Mouse (Mus musculus): ENCODE measurements around the gene Slc1a6. TPM values are rescaled to one million over a fixed set of nuclear protein-coding genes. Genes with fewer than 3 reads are reported as not detected.

Slc1a6 gene
- 0.16 and 0.27 TPM in 2 replicates for polyA plus RNA-seq (2015; fragmentation: Nextera tagmentation; extraction: Ambion mirVana)

- peaks cover 10% of the 10 kb centered on the region for H3K27me3 ChIP-seq (ENCODE audit: control insufficient read depth, insufficient read depth, low read length)
- peak within 1 kb of the TSS; percentile 57 for H3K4me3 ChIP-seq (ENCODE audit: low read length)
- H3K36me3 ChIP-seq (ENCODE audit: control insufficient read depth, insufficient read depth), result no peaks in the 10 kb centered on the region
- peak within 1 kb of the TSS; percentile 70 for H3K9ac ChIP-seq (ENCODE audit: low read length)
- WGBS, result under 1% methylated on average over 38 of the region's 54 CpGs
- ATAC-seq (replicated peaks; ENCODE audit: extremely low read depth, insufficient read depth, low FRiP score), result peak; percentile 41; the same call in 1 of the 2 replicates
- peak within 1 kb of the TSS; percentile 90 for H3K4me2 ChIP-seq (ENCODE audit: low read depth, low read length)
- no peaks in the 10 kb centered on the region for H3K9me3 ChIP-seq (replicated peaks; ENCODE audit: control insufficient read depth, low read length)
- H3K27ac ChIP-seq (ENCODE audit: low read length), result no peak within 1 kb of the TSS
- H3K4me1 ChIP-seq (ENCODE audit: control insufficient read depth, insufficient read depth, low read length), result no peaks in the 10 kb centered on the region
Observed at GRCm38 (mm10) chr10:78779981-78780651, at the start of gene Slc1a6. Gene Slc1a6 (plus strand): TSS chr10:78780496.

- no peaks in the 10 kb centered on the region for H3K9me3 ChIP-seq (replicated peaks; ENCODE audit: control insufficient read depth, low read length)
- H3K4me2 ChIP-seq (ENCODE audit: low read depth, low read length), result no peak overlapping the region
- 49% methylated on average over 4 of the region's 4 CpGs for WGBS
- no peak overlapping the region for H3K27ac ChIP-seq (ENCODE audit: low read length)
- no peak overlapping the region for H3K4me3 ChIP-seq (ENCODE audit: low read length)
- no peak for ATAC-seq (replicated peaks; ENCODE audit: extremely low read depth, insufficient read depth, low FRiP score)
- H3K4me1 ChIP-seq (ENCODE audit: control insufficient read depth, insufficient read depth, low read length), result no peaks in the 10 kb centered on the region
- no peak overlapping the region for H3K9ac ChIP-seq (ENCODE audit: low read length)
- no peaks in the 10 kb centered on the region for H3K36me3 ChIP-seq (ENCODE audit: control insufficient read depth, insufficient read depth)
- no peaks in the 10 kb centered on the region for H3K27me3 ChIP-seq (ENCODE audit: control insufficient read depth, insufficient read depth, low read length)
Observed at GRCm38 (mm10) chr10:78739821-78740220, 40.5 kb upstream of the Slc1a6 start.

GRCm38 (mm10) chr10:78743721-78744120 is 36.6 kb upstream of the Slc1a6 start:
- H3K4me2 ChIP-seq (ENCODE audit: low read depth, low read length), result no peak overlapping the region
- H3K27me3 ChIP-seq (ENCODE audit: control insufficient read depth, insufficient read depth, low read length), result peaks cover 7% of the 10 kb centered on the region
- H3K36me3 ChIP-seq (ENCODE audit: control insufficient read depth, insufficient read depth), result no peaks in the 10 kb centered on the region
- ATAC-seq (replicated peaks; ENCODE audit: extremely low read depth, insufficient read depth, low FRiP score), result no peak
- H3K27ac ChIP-seq (ENCODE audit: low read length), result no peak overlapping the region
- peaks cover 3% of the 10 kb centered on the region; the same call in 1 of the 2 replicates for H3K4me1 ChIP-seq (ENCODE audit: control insufficient read depth, insufficient read depth, low read length)
- H3K4me3 ChIP-seq (ENCODE audit: low read length), result no peak overlapping the region
- no peak overlapping the region for H3K9ac ChIP-seq (ENCODE audit: low read length)
- no peaks in the 10 kb centered on the region for H3K9me3 ChIP-seq (replicated peaks; ENCODE audit: control insufficient read depth, low read length)

- H3K27ac ChIP-seq (ENCODE audit: low read length), result no peak overlapping the region
- H3K9me3 ChIP-seq (replicated peaks; ENCODE audit: control insufficient read depth, low read length), result no peaks in the 10 kb centered on the region
- no peak overlapping the region for H3K9ac ChIP-seq (ENCODE audit: low read length)
- ATAC-seq (replicated peaks; ENCODE audit: extremely low read depth, insufficient read depth, low FRiP score), result no peak
- no peak overlapping the region for H3K4me3 ChIP-seq (ENCODE audit: low read length)
- no peak overlapping the region for H3K4me2 ChIP-seq (ENCODE audit: low read depth, low read length)
- peaks cover 17% of the 10 kb centered on the region for H3K27me3 ChIP-seq (ENCODE audit: control insufficient read depth, insufficient read depth, low read length)
- 57% methylated on average over 4 of the region's 4 CpGs for WGBS
- peaks cover 3% of the 10 kb centered on the region; the same call in 1 of the 2 replicates for H3K4me1 ChIP-seq (ENCODE audit: control insufficient read depth, insufficient read depth, low read length)
- H3K36me3 ChIP-seq (ENCODE audit: control insufficient read depth, insufficient read depth), result no peaks in the 10 kb centered on the region
Observed at GRCm38 (mm10) chr10:78745453-78746232, 34.7 kb upstream of the Slc1a6 start.

- peak overlapping the region; percentile 70 for H3K4me2 ChIP-seq (ENCODE audit: low read depth, low read length)
- H3K4me3 ChIP-seq (ENCODE audit: low read length), result peak overlapping the region; percentile 44
- H3K36me3 ChIP-seq (ENCODE audit: control insufficient read depth, insufficient read depth), result no peaks in the 10 kb centered on the region
- peaks cover 28% of the 10 kb centered on the region for H3K27me3 ChIP-seq (ENCODE audit: control insufficient read depth, insufficient read depth, low read length)
- H3K4me1 ChIP-seq (ENCODE audit: control insufficient read depth, insufficient read depth, low read length), result peaks cover 7% of the 10 kb centered on the region
- WGBS, result 1% methylated on average over 27 of the region's 27 CpGs
- no peaks in the 10 kb centered on the region for H3K9me3 ChIP-seq (replicated peaks; ENCODE audit: control insufficient read depth, low read length)
- peak; percentile 58; the same call in 1 of the 2 replicates for ATAC-seq (replicated peaks; ENCODE audit: extremely low read depth, insufficient read depth, low FRiP score)
- no peak overlapping the region for H3K27ac ChIP-seq (ENCODE audit: low read length)
- H3K9ac ChIP-seq (ENCODE audit: low read length), result no peak overlapping the region; the same call in 1 of the 2 replicates
Observed at GRCm38 (mm10) chr10:78747035-78747721, 33.1 kb upstream of the Slc1a6 start.

- WGBS, result 74% methylated on average over 13 of the region's 13 CpGs
- ATAC-seq (replicated peaks; ENCODE audit: extremely low read depth, insufficient read depth, low FRiP score), result no peak
- H3K9me3 ChIP-seq (replicated peaks; ENCODE audit: control insufficient read depth, low read length), result no peaks in the 10 kb centered on the region
- H3K4me3 ChIP-seq (ENCODE audit: low read length), result no peak overlapping the region
- peaks cover 35% of the 10 kb centered on the region for H3K27me3 ChIP-seq (ENCODE audit: control insufficient read depth, insufficient read depth, low read length)
- no peak overlapping the region for H3K27ac ChIP-seq (ENCODE audit: low read length)
- no peak overlapping the region for H3K9ac ChIP-seq (ENCODE audit: low read length)
- no peaks in the 10 kb centered on the region for H3K36me3 ChIP-seq (ENCODE audit: control insufficient read depth, insufficient read depth)
- peaks cover 7% of the 10 kb centered on the region for H3K4me1 ChIP-seq (ENCODE audit: control insufficient read depth, insufficient read depth, low read length)
- H3K4me2 ChIP-seq (ENCODE audit: low read depth, low read length), result no peak overlapping the region
Observed at GRCm38 (mm10) chr10:78748161-78748560, 32.1 kb upstream of the Slc1a6 start.

GRCm38 (mm10) chr10:78748946-78749345 is 31.4 kb upstream of the Slc1a6 start:
- no peaks in the 10 kb centered on the region for H3K36me3 ChIP-seq (ENCODE audit: control insufficient read depth, insufficient read depth)
- H3K4me2 ChIP-seq (ENCODE audit: low read depth, low read length), result no peak overlapping the region
- no peak for ATAC-seq (replicated peaks; ENCODE audit: extremely low read depth, insufficient read depth, low FRiP score)
- H3K27me3 ChIP-seq (ENCODE audit: control insufficient read depth, insufficient read depth, low read length), result peaks cover 36% of the 10 kb centered on the region
- H3K27ac ChIP-seq (ENCODE audit: low read length), result no peak overlapping the region
- 84% methylated on average over 6 of the region's 6 CpGs for WGBS
- H3K9ac ChIP-seq (ENCODE audit: low read length), result no peak overlapping the region
- H3K4me1 ChIP-seq (ENCODE audit: control insufficient read depth, insufficient read depth, low read length), result peaks cover 7% of the 10 kb centered on the region
- H3K9me3 ChIP-seq (replicated peaks; ENCODE audit: control insufficient read depth, low read length), result no peaks in the 10 kb centered on the region
- no peak overlapping the region for H3K4me3 ChIP-seq (ENCODE audit: low read length)

- H3K27ac ChIP-seq (ENCODE audit: low read length), result no peak within 1 kb of the TSS
Observed at GRCm38 (mm10) chr10:78752452-78753191, 27.7 kb upstream of the Slc1a6 start, which contains the start of gene Ccdc105. Gene Ccdc105 (minus strand): TSS chr10:78753065.

More at GRCm38 (mm10) chr10:78752452-78753191, 27.7 kb upstream of the Slc1a6 start, which contains the start of gene Ccdc105:
- Histone ChIP-seq H3K9me3 (replicated peaks; ENCODE audit: control insufficient read depth, low read length) (no peaks in the 10 kb centered on the region), H3K4me2 (ENCODE audit: low read depth, low read length) (peak within 1 kb of the TSS; percentile 90), H3K36me3 (ENCODE audit: control insufficient read depth, insufficient read depth) (no peaks in the 10 kb centered on the region), H3K27me3 (ENCODE audit: control insufficient read depth, insufficient read depth, low read length) (peaks cover 31% of the 10 kb centered on the region), H3K4me3 (ENCODE audit: low read length) (peak within 1 kb of the TSS; percentile 58), H3K9ac (ENCODE audit: low read length) (peak within 1 kb of the TSS; percentile 70), H3K4me1 (ENCODE audit: control insufficient read depth, insufficient read depth, low read length) (peaks cover 4% of the 10 kb centered on the region)
- ATAC-seq (replicated peaks; ENCODE audit: extremely low read depth, insufficient read depth, low FRiP score), result peak; percentile 80
- 2% methylated on average over 61 of the region's 61 CpGs for WGBS

Measured in heart, embryonic 16.5 days (tissue).